Mouse (Mus musculus): ENCODE data around the gene Pstpip1.

GRCm38 (mm10) chr9:56160341-56161141, 70.8 kb downstream of the Pstpip1 start:
- TF ChIP-seq POLR2A (IDR thresholded peaks at IDR 0.05; ENCODE audit: borderline replicate concordance, insufficient read depth, low read length) (peak; percentile 57; the same call in 1 of the 2 replicates), CTCF (IDR thresholded peaks at IDR 0.05; ENCODE audit: borderline replicate concordance, insufficient read depth, low read depth, low read length) (no peak)
